In the genomic region with DNA sequence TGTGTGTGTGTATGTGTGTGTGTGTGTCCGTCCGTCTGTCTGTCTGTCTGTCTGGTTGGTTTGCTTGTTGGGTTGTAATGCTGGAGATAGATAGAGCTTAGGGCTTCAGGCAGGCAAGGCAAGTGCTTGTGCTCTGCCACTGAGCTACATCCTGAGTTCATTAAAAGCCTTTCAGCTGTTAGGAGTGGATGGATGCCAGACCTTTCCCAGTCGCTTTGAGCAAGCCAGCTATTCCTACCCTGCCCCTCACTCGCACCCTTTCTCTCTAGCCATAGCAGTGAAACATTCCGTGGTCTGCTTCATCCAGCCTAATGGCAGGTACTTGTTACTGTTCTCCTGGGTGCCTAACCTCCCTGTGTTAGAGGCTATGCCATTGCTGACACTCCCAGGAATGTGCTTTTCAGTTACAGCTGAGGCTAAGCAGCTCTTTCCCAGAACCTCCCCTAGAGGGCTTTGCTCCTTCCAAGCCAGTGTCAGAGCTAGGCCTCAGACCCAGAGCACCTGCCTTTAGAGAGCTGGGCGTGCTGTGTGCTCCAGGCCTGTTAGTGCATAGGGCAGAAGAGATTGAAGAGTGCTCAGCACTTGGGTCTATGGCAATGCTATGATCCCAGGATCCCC, we compare ENCODE assay signal across 7 mouse cellular contexts. TPM values are rescaled to one million over a fixed set of nuclear protein-coding genes. Genes with fewer than 3 reads are reported as not detected.
DNase-seq lines count a peak whose midpoint lies in the region; ATAC-seq and TF ChIP-seq lines count a peak whose summit lies in the region.

No protein-coding gene starts in this region.

- H3K27me3 ChIP-seq in intestine, embryonic 16.5 days (replicated peaks; ENCODE audit: control insufficient read depth, insufficient read depth, low read length) = no peaks in the 10 kb centered on the region
- H3K27me3 ChIP-seq in stomach, embryonic 14.5 days (ENCODE audit: control insufficient read depth, insufficient read depth, low read length) = no peaks in the 10 kb centered on the region

- H3K36me3 ChIP-seq in intestine, embryonic 16.5 days (ENCODE audit: control insufficient read depth, insufficient read depth, low read length) = no peaks in the 10 kb centered on the region
- no peaks in the 10 kb centered on the region for H3K36me3 ChIP-seq in stomach, embryonic 14.5 days (ENCODE audit: control insufficient read depth, insufficient read depth, low read length)

- intact Hi-C loops in left cerebral cortex, adult 2 months (cut with DNase I) = no loop called here
- intact Hi-C loops in gastrocnemius, postnatal 14 days (cut with DNase I; ENCODE audit: low total_unique reads) = no loop called here

- no peak overlapping the region for H3K27ac ChIP-seq in left cerebral cortex, adult 2 months
- peak overlapping the region; percentile 67 for H3K27ac ChIP-seq in intestine, embryonic 16.5 days (ENCODE audit: low read length)
- H3K27ac ChIP-seq in stomach, embryonic 14.5 days (ENCODE audit: low read length) = peak overlapping the region; percentile 69

- no peak overlapping the region for H3K4me2 ChIP-seq in intestine, embryonic 16.5 days (ENCODE audit: low read depth, low read length)
- H3K4me2 ChIP-seq in stomach, embryonic 14.5 days (replicated peaks; ENCODE audit: low read depth, low read length) = no peak overlapping the region

- peak; percentile 4; the same call in 1 of the 2 replicates for TF ChIP-seq CTCF in left cerebral cortex, adult 2 months (IDR thresholded peaks at IDR 0.05)

- no peak for ATAC-seq in intestine, embryonic 16.5 days
- ATAC-seq in stomach, embryonic 14.5 days (ENCODE audit: insufficient number of reproducible peaks, insufficient read depth, low FRiP score, low read depth) = no peak

- no peak for DNase-seq in left cerebral cortex, adult 2 months (ENCODE audit: extremely low spot score in 1 of 2, low spot score in 2 of 2)
- no peak for DNase-seq in left cerebral cortex, adult 11 months (ENCODE audit: low spot score)
- peak; percentile 36 for DNase-seq in gastrocnemius, postnatal 14 days
- DNase-seq in c-Kit-positive CD71-positive TER-119-positive erythroid progenitor cells, embryonic 14.5 days (ENCODE audit: low spot score) = no peak
- no peak for DNase-seq in spleen, adult 18-20 months

- H3K4me1 ChIP-seq in intestine, embryonic 16.5 days (ENCODE audit: control insufficient read depth, insufficient read depth, low read length) = peaks cover 34% of the 10 kb centered on the region
- H3K4me1 ChIP-seq in stomach, embryonic 14.5 days (ENCODE audit: control insufficient read depth, insufficient read depth, low read length) = peaks cover 20% of the 10 kb centered on the region; the same call in 1 of the 2 replicates

- H3K9ac ChIP-seq in intestine, embryonic 16.5 days (ENCODE audit: low read depth, low read length) = no peak overlapping the region
- no peak overlapping the region for H3K9ac ChIP-seq in stomach, embryonic 14.5 days (replicated peaks; ENCODE audit: low read depth, low read length)

- H3K4me3 ChIP-seq in left cerebral cortex, adult 2 months = no peak overlapping the region
- no peak overlapping the region for H3K4me3 ChIP-seq in intestine, embryonic 16.5 days (ENCODE audit: low read length)
- no peak overlapping the region for H3K4me3 ChIP-seq in stomach, embryonic 14.5 days (ENCODE audit: low read depth, low read length)

- WGBS in intestine, embryonic 16.5 days = 68% methylated on average over 6 of the region's 6 CpGs
- 70% methylated on average over 6 of the region's 6 CpGs for WGBS in stomach, embryonic 14.5 days

- H3K9me3 ChIP-seq in intestine, embryonic 16.5 days (ENCODE audit: control insufficient read depth, low read length) = no peaks in the 10 kb centered on the region
- no peaks in the 10 kb centered on the region for H3K9me3 ChIP-seq in stomach, embryonic 14.5 days (ENCODE audit: control insufficient read depth, low read depth, low read length)

RNA-seq across cellular contexts. Expression of a gene that starts 18.1 kb away (rescaled TPM):
- total RNA-seq in left cerebral cortex, adult 2 months (2021) = 10 to 100 TPM; 55.8 to 61.9 TPM
- total RNA-seq in gastrocnemius, postnatal 14 days (2021) = 10 to 100 TPM; 36.6 to 37.8 TPM
- polyA plus RNA-seq in intestine, embryonic 16.5 days (2015; fragmentation: Nextera tagmentation; extraction: Ambion mirVana) = 116 and 117 TPM in 2 replicates
- polyA plus RNA-seq in stomach, embryonic 14.5 days (2014; fragmentation: Nextera tagmentation; extraction: Ambion mirVana) = 91.0 and 98.1 TPM in 2 replicates

RNA-seq across cellular contexts. Expression of a gene that starts 29.6 kb away (rescaled TPM):
- total RNA-seq in left cerebral cortex, adult 2 months (2021) = 1 to 10 TPM; 3.0 to 3.6 TPM
- total RNA-seq in gastrocnemius, postnatal 14 days (2021) = 1 to 10 TPM; 4.4 to 6.5 TPM
- polyA plus RNA-seq in intestine, embryonic 16.5 days (2015; fragmentation: Nextera tagmentation; extraction: Ambion mirVana) = 8.3 and 8.8 TPM in 2 replicates
- polyA plus RNA-seq in stomach, embryonic 14.5 days (2014; fragmentation: Nextera tagmentation; extraction: Ambion mirVana) = 14.3 and 15.7 TPM in 2 replicates

RNA-seq across cellular contexts. Expression of a gene that starts 47.5 kb away (rescaled TPM):
- 100 to 1,000 TPM; 178 to 187 TPM for total RNA-seq in left cerebral cortex, adult 2 months (2021)
- 100 to 1,000 TPM; 173 to 190 TPM for total RNA-seq in gastrocnemius, postnatal 14 days (2021)
- 104 and 127 TPM in 2 replicates for polyA plus RNA-seq in intestine, embryonic 16.5 days (2015; fragmentation: Nextera tagmentation; extraction: Ambion mirVana)
- polyA plus RNA-seq in stomach, embryonic 14.5 days (2014; fragmentation: Nextera tagmentation; extraction: Ambion mirVana) = 105 and 111 TPM in 2 replicates

RNA-seq across cellular contexts. Expression of a gene that starts 56.3 kb away (rescaled TPM):
- 10 to 100 TPM; 72.3 to 77.2 TPM for total RNA-seq in left cerebral cortex, adult 2 months (2021)
- 10 to 100 TPM; 21.7 to 24.4 TPM for total RNA-seq in gastrocnemius, postnatal 14 days (2021)
- polyA plus RNA-seq in intestine, embryonic 16.5 days (2015; fragmentation: Nextera tagmentation; extraction: Ambion mirVana) = 61.1 and 64.5 TPM in 2 replicates
- 60.8 and 63.1 TPM in 2 replicates for polyA plus RNA-seq in stomach, embryonic 14.5 days (2014; fragmentation: Nextera tagmentation; extraction: Ambion mirVana)
